ENCODE assay signal across 8 mouse cellular contexts in the genomic region with DNA sequence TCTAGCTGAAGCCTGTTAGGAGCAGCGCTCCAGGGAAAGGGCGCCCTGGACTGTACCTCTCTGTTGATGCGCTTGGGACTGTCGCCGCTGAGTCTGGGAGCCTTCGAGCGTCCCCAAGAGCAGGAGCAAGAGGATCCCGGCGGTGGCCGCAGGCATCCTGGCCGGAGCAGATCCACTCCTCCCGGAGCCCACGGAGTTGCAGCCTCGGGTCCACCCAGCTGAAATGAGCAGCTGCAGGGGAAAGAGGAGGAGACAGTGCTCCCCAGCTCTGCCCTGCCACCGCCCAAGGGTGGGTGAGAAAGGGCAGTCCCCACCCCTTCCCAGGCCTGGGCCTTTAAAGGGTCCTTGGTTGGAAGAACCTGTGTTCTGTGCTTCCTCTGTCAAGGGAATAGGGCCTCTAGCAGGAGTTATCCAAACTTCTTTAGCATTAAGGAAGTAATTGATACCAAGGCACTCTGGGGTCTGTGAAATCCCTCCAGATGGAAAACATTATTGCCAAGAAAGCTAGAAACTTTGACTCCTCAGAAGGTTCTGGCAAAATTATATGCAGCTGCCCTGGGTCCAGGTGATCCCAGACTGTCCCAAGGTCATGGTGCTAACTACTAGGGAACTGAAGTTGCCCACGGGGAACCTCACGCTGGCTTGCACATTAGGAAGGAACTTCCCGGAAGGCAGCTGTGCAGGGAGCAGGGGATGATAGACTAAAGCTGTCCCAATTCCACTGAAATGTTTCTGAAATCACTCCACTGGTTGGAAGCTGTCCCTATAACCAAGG. TPM values are rescaled to one million over a fixed set of nuclear protein-coding genes. Genes with fewer than 3 reads are reported as not detected.
DNase-seq lines count a peak whose midpoint lies in the region; ATAC-seq and TF ChIP-seq lines count a peak whose summit lies in the region.

No protein-coding gene starts in this region.

- H3K9ac ChIP-seq in lung, postnatal 0 days (replicated peaks; ENCODE audit: low read depth), result peak overlapping the region; percentile 39

- peak; percentile 1 for DNase-seq in cerebellum, adult 8-10 months
- no peak for DNase-seq in cerebellum, adult 11-12 months
- peak; percentile 75 for DNase-seq in embryonic facial prominence, embryonic 10.5 days (ENCODE audit: low spot score)
- peak; percentile 75 for DNase-seq in heart, embryonic 10.5 days (ENCODE audit: low spot score)
- peak; percentile 1 for DNase-seq in kidney, adult 8-10 months
- DNase-seq in lung, postnatal 0 days (ENCODE audit: low spot score), result peak; percentile 19
- DNase-seq in skeletal muscle tissue, adult 2 months (ENCODE audit: low read depth, low spot score), result peak; percentile 50
- DNase-seq in right cerebral cortex, postnatal 36 days (ENCODE audit: low spot score in 2 of 2), result no peak

- H3K4me3 ChIP-seq in embryonic facial prominence, embryonic 10.5 days, result peak overlapping the region; percentile 60
- peak overlapping the region; percentile 58 for H3K4me3 ChIP-seq in heart, embryonic 10.5 days
- peak overlapping the region; percentile 37 for H3K4me3 ChIP-seq in lung, postnatal 0 days (ENCODE audit: low read depth, low read length)

- peak overlapping the region; percentile 56 for H3K4me2 ChIP-seq in lung, postnatal 0 days (replicated peaks; ENCODE audit: low read depth, low read length)

- no peaks in the 10 kb centered on the region for H3K9me3 ChIP-seq in embryonic facial prominence, embryonic 10.5 days
- no peaks in the 10 kb centered on the region for H3K9me3 ChIP-seq in heart, embryonic 10.5 days
- no peaks in the 10 kb centered on the region for H3K9me3 ChIP-seq in lung, postnatal 0 days (ENCODE audit: low read length)

- TF ChIP-seq CTCF in lung, postnatal 0 days (IDR thresholded peaks at IDR 0.05), result no peak

- peaks cover 21% of the 10 kb centered on the region for H3K4me1 ChIP-seq in embryonic facial prominence, embryonic 10.5 days
- peaks cover 8% of the 10 kb centered on the region for H3K4me1 ChIP-seq in heart, embryonic 10.5 days
- H3K4me1 ChIP-seq in lung, postnatal 0 days (ENCODE audit: insufficient read depth, low read depth, low read length), result no peaks in the 10 kb centered on the region

- peak overlapping the region; percentile 88 for H3K27ac ChIP-seq in embryonic facial prominence, embryonic 10.5 days (replicated peaks)
- H3K27ac ChIP-seq in heart, embryonic 10.5 days, result peak overlapping the region; percentile 82
- peak overlapping the region; percentile 32 for H3K27ac ChIP-seq in lung, postnatal 0 days (ENCODE audit: low read length)

- TF ChIP-seq EP300 in lung, postnatal 0 days (IDR thresholded peaks at IDR 0.05), result no peak

- peak; percentile 56 for ATAC-seq in lung, postnatal 0 days

- no peaks in the 10 kb centered on the region for H3K36me3 ChIP-seq in embryonic facial prominence, embryonic 10.5 days (replicated peaks)
- H3K36me3 ChIP-seq in heart, embryonic 10.5 days, result no peaks in the 10 kb centered on the region
- H3K36me3 ChIP-seq in lung, postnatal 0 days (ENCODE audit: insufficient read depth, low read length), result no peaks in the 10 kb centered on the region

- no peaks in the 10 kb centered on the region for H3K27me3 ChIP-seq in embryonic facial prominence, embryonic 10.5 days (replicated peaks; ENCODE audit: low read depth, poor library complexity, severe bottlenecking)
- no peaks in the 10 kb centered on the region for H3K27me3 ChIP-seq in heart, embryonic 10.5 days (ENCODE audit: insufficient read depth, poor library complexity, severe bottlenecking)
- H3K27me3 ChIP-seq in lung, postnatal 0 days (replicated peaks; ENCODE audit: insufficient read depth, low read length), result no peaks in the 10 kb centered on the region

- 7% methylated on average over 18 of the region's 18 CpGs for WGBS in embryonic facial prominence, embryonic 10.5 days
- 9% methylated on average over 18 of the region's 18 CpGs for WGBS in heart, embryonic 10.5 days
- 13% methylated on average over 18 of the region's 18 CpGs for WGBS in lung, postnatal 0 days

RNA-seq across cellular contexts. Expression of a gene that starts 2.7 kb away (rescaled TPM):
- polyA plus RNA-seq in embryonic facial prominence, embryonic 10.5 days (2016; fragmentation: Nextera tagmentation; extraction: Ambion mirVana), result 7.3 and 9.6 TPM in 2 replicates
- polyA plus RNA-seq in heart, embryonic 10.5 days (2016; fragmentation: Nextera tagmentation; extraction: Ambion mirVana), result 6.5 and 7.6 TPM in 2 replicates
- polyA plus RNA-seq in lung, postnatal 0 days (2015; fragmentation: Nextera tagmentation; extraction: Ambion mirVana), result 12.8 and 14.0 TPM in 2 replicates

Comparison
In these comparisons a context has a peak if more than half of its experiments do, and no peak if none do; other contexts are left out.
1. DNase-seq: peak in cerebellum, adult 8-10 months (single experiment), embryonic facial prominence, embryonic 10.5 days (single experiment), heart, embryonic 10.5 days (single experiment), kidney, adult 8-10 months (2 of 2), lung, postnatal 0 days (single experiment) and skeletal muscle tissue, adult 2 months (single experiment); none in cerebellum, adult 11-12 months (single experiment) and right cerebral cortex, postnatal 36 days (0 of 2).
2. H3K27ac ChIP-seq: peak in every context shown above with its lines; median percentile 88 in embryonic facial prominence, embryonic 10.5 days; 82 in heart, embryonic 10.5 days; 32 in lung, postnatal 0 days.
3. Peak in every context shown above with its lines, with median percentiles within 50 percentile points of each other: H3K4me3 ChIP-seq.